Mouse (Mus musculus): ENCODE results near the gene Inhbc.

Gene Inhbc

GRCm38 (mm10) chr10:127369834-127370820 lies at the start of gene Inhbc:
Inhbc (minus strand) TSS chr10:127370431.
- DNase-seq (ENCODE audit: extremely low read depth, low read depth), result no peak

GRCm38 (mm10) chr10:127414141-127414540 lies 43.9 kb upstream of the Inhbc start:
- no peak for DNase-seq (ENCODE audit: extremely low read depth, low read depth)

- DNase-seq (ENCODE audit: extremely low read depth, low read depth), result no peak
Measured at GRCm38 (mm10) chr10:127413585-127413984, 43.4 kb upstream of the Inhbc start.

- no peak for DNase-seq (ENCODE audit: extremely low read depth, low read depth)
Measured at GRCm38 (mm10) chr10:127412776-127413175, 42.5 kb upstream of the Inhbc start.

- no peak for DNase-seq (ENCODE audit: extremely low read depth, low read depth)
Measured at GRCm38 (mm10) chr10:127412101-127412500, 41.9 kb upstream of the Inhbc start.

- DNase-seq (ENCODE audit: extremely low read depth, low read depth), result no peak
Measured at GRCm38 (mm10) chr10:127407391-127407790, 37.2 kb upstream of the Inhbc start.

- no peak for DNase-seq (ENCODE audit: extremely low read depth, low read depth)
Measured at GRCm38 (mm10) chr10:127404701-127405100, 34.5 kb upstream of the Inhbc start.

- DNase-seq (ENCODE audit: extremely low read depth, low read depth), result no peak
Measured at GRCm38 (mm10) chr10:127391774-127392173, 21.5 kb upstream of the Inhbc start.

- DNase-seq (ENCODE audit: extremely low read depth, low read depth), result no peak
Measured at GRCm38 (mm10) chr10:127381743-127382134, 11.5 kb upstream of the Inhbc start.

GRCm38 (mm10) chr10:127380767-127381742 lies 10.8 kb upstream of the Inhbc start:
- DNase-seq (ENCODE audit: extremely low read depth, low read depth), result peak; percentile 45

GRCm38 (mm10) chr10:127380251-127380691 lies 10.0 kb upstream of the Inhbc start, which contains the start of gene R3hdm2:
R3hdm2 (plus strand) TSS chr10:127380327.
- DNase-seq (ENCODE audit: extremely low read depth, low read depth), result peak; percentile 64

- DNase-seq (ENCODE audit: extremely low read depth, low read depth), result no peak
Measured at GRCm38 (mm10) chr10:127379654-127380053, 9.4 kb upstream of the Inhbc start.

GRCm38 (mm10) chr10:127377700-127378099 lies 7.5 kb upstream of the Inhbc start:
- DNase-seq (ENCODE audit: extremely low read depth, low read depth), result no peak

- no peak for DNase-seq (ENCODE audit: extremely low read depth, low read depth)
Measured at GRCm38 (mm10) chr10:127371023-127371422, 792 bp upstream of the Inhbc start.

GRCm38 (mm10) chr10:127368273-127368672 lies 2.0 kb downstream of the Inhbc start:
- DNase-seq (ENCODE audit: extremely low read depth, low read depth), result no peak

GRCm38 (mm10) chr10:127367116-127367515 lies 3.1 kb downstream of the Inhbc start:
- DNase-seq (ENCODE audit: extremely low read depth, low read depth), result no peak

GRCm38 (mm10) chr10:127360714-127361113 lies 9.5 kb downstream of the Inhbc start:
- DNase-seq (ENCODE audit: extremely low read depth, low read depth), result no peak

GRCm38 (mm10) chr10:127355336-127355735 lies 14.9 kb downstream of the Inhbc start:
- no peak for DNase-seq (ENCODE audit: extremely low read depth, low read depth)

- no peak for DNase-seq (ENCODE audit: extremely low read depth, low read depth)
Measured at GRCm38 (mm10) chr10:127353909-127354895, 16.0 kb downstream of the Inhbc start, which contains the start of gene Inhbe. Inhbe (minus strand) TSS chr10:127354411.

GRCm38 (mm10) chr10:127352766-127353165 lies 17.5 kb downstream of the Inhbc start:
- no peak for DNase-seq (ENCODE audit: extremely low read depth, low read depth)
